Mouse (Mus musculus) lung, postnatal 10 days (tissue): ENCODE measurements around the gene Apobr.

Experiments
- DNase-seq: peaks from one replicate; pipeline ENCODE4 v3.0.0; 2021

Gene Apobr

DNA sequence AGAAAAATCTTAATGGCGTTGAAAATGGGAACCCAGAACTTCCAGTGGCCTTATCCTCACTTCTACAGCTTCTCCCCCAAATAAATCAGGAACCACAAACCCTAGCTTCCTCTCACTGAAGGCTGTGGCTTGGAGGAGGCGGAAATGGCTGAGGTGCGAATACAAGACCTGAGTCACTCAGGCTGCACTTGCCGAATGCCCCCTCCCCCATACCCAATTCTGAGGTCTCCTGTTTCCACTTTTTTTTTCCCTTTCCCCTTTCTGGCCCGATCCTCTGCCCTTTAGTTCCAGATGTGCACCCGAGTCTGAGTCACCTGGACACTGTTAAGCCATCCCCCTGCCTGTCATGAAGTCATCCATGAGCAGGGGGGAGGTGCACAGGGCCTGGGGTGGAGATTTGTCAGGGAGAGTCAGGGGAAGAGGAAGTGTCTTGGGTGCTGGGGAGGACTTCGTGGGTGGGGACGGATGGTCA, at the start of gene Apobr:
Gene Apobr, plus strand, starts transcription at position 437 of the 472 bp plus-strand sequence.
- no peak for DNase-seq

DNA sequence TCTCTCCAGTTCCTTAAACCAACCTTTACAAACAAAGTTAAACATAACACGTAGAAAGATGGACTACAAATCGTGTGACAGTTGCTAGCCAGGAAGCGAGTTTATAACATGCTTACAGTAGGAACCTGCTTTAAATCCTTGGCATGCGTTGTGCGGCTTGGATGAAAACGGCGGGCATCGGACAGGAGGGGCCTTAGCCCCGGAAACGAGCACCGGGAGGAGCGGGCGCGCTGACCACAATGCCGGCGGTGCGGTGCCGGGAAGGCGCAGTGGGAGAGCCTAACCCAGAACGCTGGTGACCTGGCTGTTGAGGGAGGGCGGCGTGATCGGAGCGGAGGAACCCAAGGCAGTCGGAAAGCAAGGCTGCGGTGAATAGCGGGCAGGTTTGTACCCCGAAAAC, 49.0 kb upstream of the Apobr start:
- DNase-seq = peak; percentile 10

DNA sequence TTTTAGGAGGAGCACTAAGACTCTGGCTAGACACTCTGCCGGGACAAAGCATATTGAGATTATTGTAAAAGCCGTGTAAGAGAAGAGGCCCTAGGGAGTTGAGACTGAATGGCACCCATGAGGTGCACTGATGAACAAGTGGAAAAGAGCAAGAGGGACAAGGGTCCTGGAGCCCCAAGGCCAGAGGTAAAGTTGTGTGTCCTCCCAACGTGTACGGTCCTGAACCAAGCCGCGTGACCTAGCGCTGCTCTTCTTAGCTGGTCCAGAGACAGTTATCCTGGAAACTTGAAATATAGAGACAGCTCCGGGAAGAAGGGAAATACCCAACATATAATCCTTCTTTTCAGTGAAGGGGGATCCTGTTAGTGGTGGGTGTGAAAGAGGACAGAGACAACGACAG, 48.3 kb upstream of the Apobr start:
- DNase-seq = no peak

DNA sequence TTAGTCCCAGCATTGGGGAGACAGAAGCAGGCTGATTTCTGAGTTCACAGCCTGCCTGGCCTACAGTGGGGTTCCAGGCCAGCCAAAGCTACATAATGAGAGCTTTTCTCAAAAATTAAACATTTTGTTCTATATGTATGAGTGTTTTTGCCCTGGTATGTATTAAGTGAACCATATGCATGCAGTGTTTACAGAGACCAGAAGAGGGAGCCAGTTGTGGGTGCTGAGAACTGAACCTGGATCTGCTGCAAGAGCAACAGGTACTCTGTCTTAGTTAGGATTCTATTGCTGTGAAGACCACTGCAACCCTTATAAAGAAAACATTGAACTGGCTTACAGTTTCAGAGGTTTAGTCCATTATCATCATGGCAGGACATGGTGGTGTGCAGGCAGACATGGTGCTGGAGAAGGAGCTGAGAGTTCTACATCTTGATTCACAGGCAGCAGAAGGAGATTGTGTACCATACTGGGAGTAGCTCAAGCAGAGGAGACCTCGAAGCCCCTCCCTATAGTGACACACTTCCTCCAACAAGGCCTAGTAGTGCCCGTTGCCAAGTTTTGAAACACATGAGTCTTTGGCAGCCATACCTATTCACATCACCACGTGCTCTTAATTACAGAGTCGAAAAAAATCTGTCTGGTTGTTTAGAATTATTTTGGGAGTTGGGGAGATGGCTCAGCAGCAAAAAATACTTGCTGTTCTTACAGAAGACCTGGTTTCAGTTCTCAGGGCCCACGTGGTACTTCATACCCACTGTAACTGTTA, 46.7 kb upstream of the Apobr start:
- peak; percentile 25 for DNase-seq

DNA sequence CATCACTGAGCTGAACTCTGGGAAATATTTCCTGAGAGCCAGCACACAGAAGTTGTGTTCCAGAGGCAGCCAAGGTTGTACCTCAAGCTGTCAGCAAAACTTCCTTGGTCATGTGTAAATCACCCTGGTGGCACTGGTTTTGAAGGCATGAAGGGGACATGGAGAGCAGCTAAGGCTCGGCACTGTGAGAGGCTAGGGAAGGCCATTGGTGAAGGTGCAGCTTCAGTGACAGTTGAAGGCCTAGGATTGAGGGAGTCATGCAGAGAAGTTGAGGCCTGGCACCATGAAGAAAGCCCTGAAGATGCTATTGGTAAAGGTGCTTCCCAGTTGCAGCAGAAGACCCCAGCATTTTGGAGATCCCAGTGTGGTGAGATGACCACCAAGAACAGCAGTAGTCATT, 43.1 kb upstream of the Apobr start:
- no peak for DNase-seq

DNA sequence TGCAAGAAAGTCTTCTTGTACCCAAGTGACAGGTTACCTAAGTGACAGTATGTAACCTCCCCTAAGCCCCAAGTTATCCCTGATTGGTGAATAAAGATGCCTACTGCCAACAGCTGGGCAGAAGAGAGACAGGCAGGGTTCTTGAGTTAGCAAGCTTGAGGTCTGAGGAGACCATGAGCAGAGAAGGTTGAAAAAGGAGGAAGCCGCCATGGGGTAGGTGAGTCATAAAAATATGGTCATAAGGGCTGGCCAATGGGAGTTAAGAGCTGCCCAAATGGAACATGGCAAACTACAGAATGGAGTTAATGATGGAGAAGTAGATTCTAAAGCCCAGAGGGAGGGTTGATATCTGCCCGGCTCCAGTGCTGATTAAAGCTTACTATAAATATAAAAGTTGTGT, 39.1 kb upstream of the Apobr start:
- DNase-seq = no peak

DNA sequence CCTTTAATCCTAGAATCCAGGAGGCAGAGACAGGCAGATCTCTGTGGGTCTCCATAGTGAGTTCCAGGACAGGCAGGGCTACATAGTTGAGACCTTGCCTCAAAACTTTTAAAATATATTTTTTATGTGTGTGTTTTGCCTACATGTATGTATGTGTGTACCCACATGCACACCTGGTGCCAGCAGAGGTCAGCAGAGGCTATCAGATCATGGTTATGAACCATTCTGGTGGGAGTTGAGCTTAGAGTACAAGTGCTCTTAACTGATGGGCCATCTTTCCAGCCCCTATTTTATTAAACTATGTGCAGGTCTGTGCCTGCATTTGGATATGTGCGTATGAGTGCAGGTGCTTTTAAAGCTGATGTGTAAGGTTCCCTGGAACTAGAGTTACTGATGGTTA, 29.9 kb upstream of the Apobr start:
- DNase-seq = no peak

DNA sequence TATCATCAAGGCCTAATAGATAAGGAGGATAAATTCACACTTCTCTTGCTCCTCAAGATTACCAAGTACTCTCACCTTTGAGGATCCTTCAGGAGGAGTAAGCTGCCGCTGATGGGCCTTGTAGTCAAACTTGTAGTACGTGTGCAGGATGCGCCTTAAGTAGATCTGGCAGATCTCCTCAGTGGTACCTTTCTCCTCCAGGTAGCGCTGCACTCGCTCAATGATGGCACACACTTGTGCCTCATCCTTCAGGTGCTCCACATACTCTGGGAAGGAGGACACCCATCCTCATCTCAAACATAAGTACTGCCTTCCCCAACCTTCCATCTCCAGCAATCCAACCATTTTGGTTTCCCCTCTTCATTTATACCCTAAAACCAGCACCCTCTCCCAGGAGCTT, 28.1 kb upstream of the Apobr start:
- DNase-seq = no peak

DNA sequence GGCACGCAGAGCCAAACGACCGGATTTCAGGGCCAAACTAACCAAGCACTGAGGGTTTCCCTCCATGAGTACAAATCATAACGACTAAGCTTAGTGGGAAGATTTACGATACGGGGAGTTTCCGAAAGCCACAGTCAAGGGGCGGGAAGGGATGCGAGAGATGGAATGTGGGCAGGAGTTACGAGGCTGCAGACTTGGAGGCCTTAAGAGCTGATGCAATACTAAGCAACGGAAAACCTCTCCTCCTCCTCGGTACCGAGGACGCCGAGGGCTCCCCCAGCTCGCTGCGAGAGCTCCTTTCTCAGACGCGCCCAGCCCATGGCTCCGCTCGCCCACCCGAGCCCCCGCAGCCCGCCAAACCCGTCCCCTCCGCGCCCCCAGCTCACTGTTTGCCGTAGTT, 19.0 kb upstream of the Apobr start:
- peak; percentile 44 for DNase-seq

DNA sequence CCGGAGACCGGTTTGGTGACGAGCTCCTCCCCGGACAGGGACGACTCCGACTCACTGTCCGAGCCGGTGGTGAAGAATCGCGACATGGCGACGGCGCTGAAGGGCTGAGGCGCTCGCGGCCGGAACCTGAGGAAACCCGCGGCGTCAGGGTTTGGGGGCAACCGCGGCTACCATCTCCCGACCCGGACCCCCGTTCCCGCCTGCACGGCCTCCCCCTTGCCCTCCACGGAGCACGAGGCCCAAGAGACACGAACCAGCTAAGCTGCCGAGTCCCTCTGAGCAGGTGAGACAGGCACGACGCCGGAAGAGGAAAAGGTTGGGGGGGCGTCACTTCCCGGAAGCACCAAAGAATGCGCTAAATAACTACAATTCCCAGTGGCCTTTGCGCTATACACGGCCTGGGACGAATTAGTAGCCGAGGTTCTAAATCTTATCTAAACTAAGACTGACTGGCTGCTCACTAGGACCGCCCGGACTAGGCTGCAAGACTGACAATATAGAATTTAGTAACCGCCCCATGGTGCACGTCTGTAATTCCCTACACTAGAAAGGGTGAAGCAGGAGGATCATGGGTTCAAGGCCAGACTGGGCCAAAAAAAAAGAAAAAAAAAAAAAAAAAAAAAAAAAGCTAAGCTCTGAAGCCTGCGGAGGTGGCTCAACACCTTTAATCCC, 18.5 kb upstream of the Apobr start, which contains the start of gene Eif3c:
Gene Eif3c, minus strand, starts transcription at position 318 of the 672 bp plus-strand sequence.
- peak; percentile 92 for DNase-seq

DNA sequence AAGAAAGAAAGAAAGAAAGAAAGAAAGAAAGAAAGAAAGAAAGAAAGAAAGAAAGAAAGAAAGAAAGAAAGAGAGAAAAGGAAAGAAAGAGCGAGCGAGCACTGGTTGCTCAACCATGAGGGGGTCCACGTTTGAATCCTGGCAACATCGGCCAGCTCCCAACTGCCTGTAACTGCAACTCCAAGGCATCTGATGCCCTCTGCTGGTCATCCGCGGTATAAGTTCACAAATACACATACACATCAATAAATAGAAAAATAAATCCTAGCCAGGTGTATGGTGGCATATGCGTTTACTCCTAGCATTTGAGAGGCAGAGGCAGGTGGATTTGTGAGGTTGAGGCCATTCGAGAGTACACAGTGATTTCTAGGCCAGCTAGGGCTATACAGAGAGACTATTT, 7.8 kb upstream of the Apobr start:
- peak; percentile 69 for DNase-seq

DNA sequence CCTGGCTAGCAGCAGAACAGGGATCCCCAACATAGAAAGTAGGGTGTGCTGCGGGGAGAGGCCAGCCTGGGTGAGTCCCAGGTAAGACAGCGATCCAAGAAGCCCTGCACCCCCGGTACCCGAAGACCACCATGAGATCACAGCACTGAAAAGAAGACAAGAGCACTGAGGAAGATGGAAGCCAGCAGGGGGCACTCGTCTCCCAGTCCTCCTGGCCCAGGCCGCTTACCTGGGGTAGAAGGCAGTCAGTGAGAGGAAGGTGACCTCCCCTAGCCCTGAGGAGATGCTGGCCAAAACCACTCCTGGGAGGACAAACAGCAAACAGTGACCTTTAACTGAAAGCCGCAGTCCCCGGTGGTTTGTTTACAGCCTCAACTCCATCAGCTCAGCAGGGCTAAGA, 5.6 kb upstream of the Apobr start:
- DNase-seq = peak; percentile 61

DNA sequence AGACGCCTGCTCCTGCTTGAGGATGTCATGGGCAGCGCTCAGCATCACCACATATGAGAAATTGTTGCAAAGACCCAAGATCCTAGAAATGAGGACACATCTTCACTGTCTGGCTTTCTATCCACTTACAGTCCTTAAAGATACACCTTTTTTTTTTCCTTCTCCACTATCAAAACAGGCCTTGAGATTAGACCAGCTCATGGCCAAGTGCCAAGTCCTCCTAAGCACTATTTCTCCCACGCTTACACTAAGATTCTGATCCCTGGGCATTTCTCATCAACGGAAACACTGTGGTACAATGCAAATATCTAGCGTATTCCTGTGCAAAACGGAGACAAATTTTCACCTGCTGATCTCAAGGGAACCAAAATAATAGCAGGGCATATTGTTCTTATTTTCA, 3.1 kb upstream of the Apobr start:
- no peak for DNase-seq

DNA sequence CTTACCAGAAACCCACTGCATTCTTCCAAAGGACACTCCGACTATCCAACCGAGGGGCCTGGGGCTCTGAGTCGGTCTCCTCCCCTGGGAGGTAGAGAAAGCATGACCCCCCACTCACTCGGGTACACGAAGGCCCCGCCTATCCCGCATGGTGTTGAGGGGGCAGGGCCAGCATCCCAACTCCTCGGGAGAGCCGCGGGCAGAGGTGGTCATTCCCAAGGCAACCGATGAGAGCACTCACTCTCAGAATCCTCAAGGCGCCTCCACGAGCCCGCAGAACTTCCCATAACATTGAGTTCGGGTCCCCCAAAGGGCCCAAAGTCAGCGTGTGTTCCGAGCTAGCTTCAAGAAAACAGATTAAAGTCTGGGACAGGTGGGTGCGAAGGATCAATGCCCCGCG, 2.0 kb upstream of the Apobr start:
- DNase-seq = peak; percentile 55

DNA sequence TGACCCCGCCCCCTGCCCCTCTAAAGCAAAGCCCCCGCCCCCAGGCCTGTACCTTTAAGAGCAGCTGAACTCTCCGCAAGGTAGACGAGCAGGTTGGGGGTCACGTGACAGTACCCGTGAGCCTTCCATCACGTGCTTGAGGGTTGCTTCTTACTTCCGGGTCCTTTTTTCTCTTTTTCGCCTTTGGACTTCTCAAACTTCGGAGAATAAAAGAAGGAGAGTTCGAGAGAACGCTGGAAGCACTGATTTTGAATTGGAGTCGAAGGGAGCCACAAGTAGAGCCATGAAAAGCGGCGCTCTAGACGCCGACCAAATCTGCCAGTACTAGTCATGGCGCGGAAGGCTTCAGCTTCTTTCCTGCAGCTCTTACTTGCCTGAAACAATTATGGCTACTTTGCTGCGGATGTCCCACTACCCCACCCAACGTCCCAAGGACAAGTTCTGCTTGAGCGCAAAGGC, 1.5 kb upstream of the Apobr start:
- DNase-seq = peak; percentile 91

DNA sequence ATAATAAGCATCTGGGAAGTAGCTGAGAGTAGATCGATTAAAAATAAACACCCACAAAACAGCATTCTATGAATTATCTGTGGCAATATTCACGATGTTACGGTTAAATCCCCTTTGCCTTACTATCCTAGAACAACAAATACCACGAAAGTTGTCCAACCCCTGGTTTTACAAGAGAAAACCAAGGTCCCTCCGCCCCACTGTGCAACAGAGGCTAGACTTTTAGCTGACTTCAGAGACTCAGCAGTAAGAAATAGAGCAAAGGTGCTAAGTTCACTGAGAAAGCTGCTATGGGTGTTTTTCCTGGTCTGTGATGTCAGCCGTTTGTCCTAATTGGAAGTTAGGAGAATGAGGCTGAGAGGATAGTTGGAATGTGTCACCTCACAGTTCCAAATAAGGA, 981 bp upstream of the Apobr start:
- no peak for DNase-seq

DNA sequence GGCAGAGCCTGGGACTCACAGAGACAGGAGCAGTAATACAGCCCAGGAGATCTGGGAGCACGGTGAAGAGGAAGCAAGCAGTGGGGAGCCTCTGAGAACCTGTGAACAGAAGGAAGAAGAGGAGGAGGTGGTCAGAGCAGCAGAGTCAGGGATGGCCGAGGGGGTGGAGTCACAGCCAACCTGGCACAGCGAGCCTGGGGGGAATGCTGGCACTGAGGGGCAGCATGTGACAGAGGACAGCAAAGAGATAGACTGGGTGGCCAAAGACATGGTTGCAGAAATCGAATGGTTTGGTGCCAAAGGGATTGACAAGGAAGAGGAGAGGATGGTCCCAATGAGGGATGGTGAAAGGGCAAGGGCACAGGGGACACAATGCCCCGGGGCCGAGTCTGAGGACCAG, 975 bp downstream of the Apobr start, which contains the start of gene Cln3:
Gene Cln3, minus strand, starts transcription at position 101 of the 400 bp plus-strand sequence.
- no peak for DNase-seq

DNA sequence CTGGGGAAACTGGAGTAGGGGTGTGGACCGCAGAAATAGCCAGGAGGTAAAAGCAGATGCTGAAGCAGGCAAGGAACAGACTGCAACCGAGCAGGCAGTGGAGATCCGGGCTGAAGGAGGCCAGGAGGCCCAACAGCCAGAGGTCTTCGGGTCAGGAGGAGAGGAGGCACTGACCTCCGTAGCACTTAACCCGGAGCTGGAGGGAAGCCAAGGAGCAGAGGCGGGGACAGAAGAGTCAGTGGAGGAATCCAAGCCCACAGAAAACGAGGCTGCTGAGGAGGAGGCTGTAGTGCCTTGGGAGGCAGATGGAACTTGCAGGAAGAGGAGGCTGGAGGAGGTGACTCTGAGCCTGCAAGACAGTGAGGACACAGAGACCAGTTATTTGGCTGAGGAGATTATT, 2.1 kb downstream of the Apobr start:
- peak; percentile 71 for DNase-seq

DNA sequence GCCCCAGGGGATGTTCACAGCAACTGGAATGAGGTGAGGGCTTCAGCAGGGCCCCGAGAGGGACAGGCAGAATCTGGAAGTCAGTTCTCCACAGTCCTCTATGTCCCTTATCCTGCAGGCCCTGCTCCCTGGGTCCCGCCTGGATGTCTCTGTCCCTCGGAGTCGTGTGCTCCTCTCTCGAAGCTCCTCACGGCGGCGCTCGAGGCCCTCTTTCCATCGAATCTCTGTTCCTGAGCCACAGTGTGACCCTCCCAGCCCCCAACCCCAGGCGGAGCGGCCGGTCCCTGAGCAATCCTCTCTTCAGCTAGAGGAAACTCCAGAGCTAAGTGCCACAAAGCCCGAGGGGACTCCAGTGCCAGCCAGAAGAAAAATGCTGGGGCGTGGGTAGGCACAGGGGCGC, 3.0 kb downstream of the Apobr start:
- DNase-seq = peak; percentile 91

DNA sequence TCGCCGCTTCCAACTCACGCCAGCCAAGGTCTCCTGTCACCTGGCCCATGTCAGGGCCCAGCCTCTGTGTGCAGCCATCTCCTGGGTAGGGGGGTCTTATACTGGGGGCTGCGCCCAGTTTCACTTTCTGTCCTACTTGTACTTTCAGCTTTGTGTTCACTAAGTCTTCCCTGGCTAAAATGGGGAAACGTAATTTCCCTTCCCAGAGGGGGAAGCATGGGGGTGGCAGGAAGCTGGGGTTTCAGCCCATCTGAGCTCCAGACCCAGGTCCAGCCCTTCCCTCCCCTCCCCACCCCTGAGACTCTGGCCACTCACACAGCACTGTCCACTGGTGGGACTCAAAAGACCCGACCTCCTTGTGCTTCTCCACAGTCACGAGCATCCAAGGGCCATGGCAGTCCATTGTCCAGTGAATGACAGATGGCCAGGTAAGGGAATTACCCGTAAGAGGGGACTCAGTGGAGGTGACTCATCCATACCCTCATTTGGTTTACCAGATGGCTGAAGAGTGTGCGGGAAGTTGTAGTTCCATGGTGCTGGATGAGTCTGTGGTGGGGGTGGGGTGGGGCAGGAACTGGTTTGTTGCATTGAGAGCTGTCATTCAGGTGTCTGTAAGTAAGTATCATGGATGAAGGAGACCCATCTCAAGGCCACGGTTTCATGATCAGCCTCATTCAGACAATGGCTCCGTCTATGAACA, 10.3 kb downstream of the Apobr start, which contains the start of gene Il27:
Gene Il27, minus strand, starts transcription at position 80 of the 700 bp plus-strand sequence.
- DNase-seq = no peak

DNA sequence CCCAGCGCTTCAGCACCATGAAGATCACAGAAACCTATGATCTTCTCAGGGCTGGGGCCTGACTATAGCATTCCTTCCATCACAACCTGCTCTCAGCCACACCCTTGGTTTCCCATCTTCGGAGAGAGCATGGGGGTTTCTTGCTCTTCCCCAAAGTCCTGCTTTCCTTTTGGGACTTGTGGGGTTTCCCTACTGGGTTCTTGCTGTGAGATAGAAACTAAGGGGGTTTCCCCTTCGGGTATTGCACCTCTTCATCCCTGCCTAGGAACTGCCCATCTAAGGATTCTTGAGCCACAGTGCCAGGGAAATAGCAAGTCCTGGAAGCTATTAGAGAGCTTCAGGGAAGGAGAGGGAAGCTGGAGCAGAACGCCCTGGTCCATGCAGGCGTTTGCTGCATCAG, 11.1 kb downstream of the Apobr start:
- no peak for DNase-seq

DNA sequence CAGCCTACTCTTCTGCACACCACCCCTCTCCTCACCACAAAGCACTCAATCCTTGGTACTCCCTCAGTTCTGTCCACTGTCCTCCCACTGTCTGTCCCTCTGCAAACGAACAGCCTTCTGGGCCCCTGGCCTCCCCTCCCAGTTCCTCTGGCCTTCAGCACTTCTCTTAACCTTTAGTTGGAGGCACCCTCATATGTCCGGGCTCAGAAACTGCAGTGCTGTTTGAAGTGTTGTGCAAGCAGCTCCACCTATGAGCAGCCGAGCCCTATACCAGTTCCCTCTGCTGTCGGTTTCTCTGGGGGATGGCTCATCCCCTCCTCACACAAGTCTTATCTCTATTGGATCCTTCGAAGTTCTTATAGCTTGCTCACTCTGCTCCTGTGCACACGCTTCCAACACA, 11.7 kb downstream of the Apobr start:
- DNase-seq = no peak

DNA sequence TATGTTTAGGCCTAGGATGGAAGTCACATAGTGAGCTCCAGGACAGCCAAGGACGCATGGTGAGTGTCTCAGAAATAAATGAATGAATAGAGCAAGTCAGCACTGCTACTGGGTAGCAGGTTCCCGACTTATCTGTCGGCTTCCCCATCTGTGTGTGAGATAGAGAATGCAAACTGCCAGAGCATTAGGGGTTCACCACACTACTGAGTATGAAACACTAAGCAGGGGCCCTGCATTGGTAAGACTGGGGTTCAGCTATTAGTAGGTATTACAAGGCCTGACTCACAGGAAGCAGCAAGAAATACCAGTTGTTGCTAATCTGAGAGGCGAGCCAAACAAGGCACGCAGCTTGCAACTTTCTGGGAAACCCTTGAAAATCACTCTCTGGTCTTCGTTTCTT, 14.2 kb downstream of the Apobr start:
- DNase-seq = no peak

DNA sequence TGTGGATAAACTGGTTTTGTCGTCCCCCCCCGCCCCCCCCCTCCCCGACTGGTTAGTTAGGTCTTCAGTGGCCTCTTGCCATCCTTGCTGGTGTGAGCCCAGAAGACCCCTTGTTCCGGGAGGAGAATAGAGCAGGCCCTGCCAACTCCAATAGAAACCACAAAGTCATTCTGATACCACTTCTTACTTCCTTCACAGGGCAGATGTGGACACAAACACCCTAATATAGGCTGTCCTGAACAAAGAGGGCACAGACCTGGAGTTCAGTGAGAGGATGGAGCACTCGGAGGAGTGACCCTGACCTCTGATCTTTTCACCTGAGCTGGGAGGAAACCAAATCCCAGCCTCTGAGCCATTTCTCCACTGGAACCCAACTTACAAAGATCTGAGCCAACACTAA, 17.2 kb downstream of the Apobr start:
- no peak for DNase-seq
